Mouse (Mus musculus) heart, adult 2 months (tissue): ENCODE results near the gene Ppcs. TPM values are rescaled to one million over a fixed set of nuclear protein-coding genes. Genes with fewer than 3 reads are reported as not detected.

Source experiments
- DNase-seq, 2 experiments: peaks; one replicate each; pipeline ENCODE4 v3.0.0; 2021
- H3K27ac ChIP-seq: fragments of 200-600 bp; 2 replicates; pipeline ENCODE4 v1.8.1; 2022
- H3K27me3 ChIP-seq: fragments of 200-500 bp; 2 replicates; pipeline ENCODE4 v1.6.1; 2012; ENCODE audit warnings: mild to moderate bottlenecking, low read length, inconsistent platforms, mixed read lengths; ENCODE audit not compliant: control insufficient read depth, insufficient read depth
- H3K36me3 ChIP-seq: fragments of 200-500 bp; 2 replicates; pipeline ENCODE4 v1.6.1; 2012; ENCODE audit warnings: low read length, inconsistent platforms; ENCODE audit not compliant: control insufficient read depth, insufficient read depth
- H3K4me1 ChIP-seq: fragments of 200-500 bp; 2 replicates; pipeline ENCODE4 v1.6.1; 2011; ENCODE audit warnings: low read length; ENCODE audit not compliant: control insufficient read depth, insufficient read depth
- H3K4me3 ChIP-seq: fragments of 200-600 bp; 2 replicates; pipeline ENCODE4 v1.8.1; 2022
- H3K79me2 ChIP-seq: fragments of 200-500 bp; replicated peaks from 2 replicates; pipeline ENCODE4 v1.6.1; 2012; ENCODE audit warnings: mild to moderate bottlenecking, inconsistent platforms, low read length, moderate library complexity, mixed read lengths; ENCODE audit not compliant: control insufficient read depth, insufficient read depth
- H3K9ac ChIP-seq: fragments of 200-500 bp; 2 replicates; pipeline ENCODE4 v1.6.1; 2012; ENCODE audit warnings: low read depth, mild to moderate bottlenecking, control low read depth, inconsistent platforms, low read length, mixed read lengths
- CTCF ChIP-seq: fragments of 200-600 bp; IDR thresholded peaks from 2 replicates; pipeline ENCODE4 v1.8.1; 2022; ENCODE audit warnings: antibody characterized with exemption, mild to moderate bottlenecking, moderate library complexity
- EP300 ChIP-seq: fragments of 200-500 bp; IDR thresholded peaks from 2 replicates; pipeline ENCODE4 v1.6.1; 2011; ENCODE audit warnings: low read depth, low read length, control low read depth; ENCODE audit not compliant: insufficient read depth
- POLR2A ChIP-seq: fragments of 200-500 bp; IDR thresholded peaks from 2 replicates; pipeline ENCODE4 v1.6.1; 2011; ENCODE audit warnings: mild to moderate bottlenecking, low read depth, low read length, control low read depth; ENCODE audit not compliant: insufficient read depth
- WGBS: fragments of 180-500 bp; shearing (Covaris S2); methylation state at CpG from one replicate; pipeline ENCODE4 v1.1.7; 2018; 5-methylcytosine and 5-hydroxymethylcytosine counted together
- intact Hi-C: fragments of 180-260 bp; cut with DNase I; formaldehyde crosslinking; loops from one replicate; pipeline ENCODE4 v1.15.1; 2025
- long read RNA-seq: library from polyadenylated mRNA; stranded (forward); transcript quantifications from one replicate; pipeline ENCODE4 v2.0.0, GENCODE M21; 2021
- polyA plus RNA-seq: library from polyadenylated mRNA; depleted of rRNA; stranded (reverse); fragments of >200 nt; gene quantifications from 2 replicates; pipeline ENCODE4 v1.2.3, GENCODE M21; 2012; rRNA removed
- total RNA-seq, 2 experiments: library from RNA; stranded (reverse); gene quantifications; 2 replicates each; pipeline ENCODE4 v1.2.3; 2021

The Ppcs gene
- total RNA-seq (1 to 10 TPM; 7.8 to 9.2 TPM), polyA plus RNA-seq (10.6 and 11.2 TPM in 2 replicates)
- long read RNA-seq, transcript Ppcs-201 (3 exons, 1,443 nt), result major isoform, 20 of 20 reads
- long read RNA-seq, partial matches to known transcripts, result 0 of 20 reads
- long read RNA-seq, other reads (novel, unspliced or antisense), result 0 of 20 reads

GRCm38 (mm10) chr4:119422294-119422964, at the start of gene Ppcs, which contains the start of gene Zmynd12:
TSS of gene Ppcs (minus strand) at chr4:119422420.
TSS of gene Zmynd12 (plus strand) at chr4:119422814.
- under 1% methylated on average over 52 of the region's 52 CpGs for WGBS
- TF ChIP-seq CTCF (peak; percentile 52), EP300 (no peak), POLR2A (peak; percentile 62; the same call in 1 of the 2 replicates)
- peak within 1 kb of the TSS; percentile 99 for H3K27ac ChIP-seq
- H3K4me1 ChIP-seq, result peaks cover 6% of the 10 kb centered on the region
- DNase-seq, result peak; percentile 90 to 92
- intact Hi-C loops, result loop anchor here (2.0 to 5.0 kb wide), 3 partner anchors 100 to 175 kb away; partner anchors contain the start of genes Frg2f1 and Ppih
- H3K4me3 ChIP-seq, result peak within 1 kb of the TSS; percentile 98
- peak within 1 kb of the TSS; percentile 82 for H3K9ac ChIP-seq
- no peaks in the 10 kb centered on the region for H3K36me3 ChIP-seq
- H3K79me2 ChIP-seq, result no peaks in the 10 kb centered on the region
- H3K27me3 ChIP-seq, result no peaks in the 10 kb centered on the region

DNA sequence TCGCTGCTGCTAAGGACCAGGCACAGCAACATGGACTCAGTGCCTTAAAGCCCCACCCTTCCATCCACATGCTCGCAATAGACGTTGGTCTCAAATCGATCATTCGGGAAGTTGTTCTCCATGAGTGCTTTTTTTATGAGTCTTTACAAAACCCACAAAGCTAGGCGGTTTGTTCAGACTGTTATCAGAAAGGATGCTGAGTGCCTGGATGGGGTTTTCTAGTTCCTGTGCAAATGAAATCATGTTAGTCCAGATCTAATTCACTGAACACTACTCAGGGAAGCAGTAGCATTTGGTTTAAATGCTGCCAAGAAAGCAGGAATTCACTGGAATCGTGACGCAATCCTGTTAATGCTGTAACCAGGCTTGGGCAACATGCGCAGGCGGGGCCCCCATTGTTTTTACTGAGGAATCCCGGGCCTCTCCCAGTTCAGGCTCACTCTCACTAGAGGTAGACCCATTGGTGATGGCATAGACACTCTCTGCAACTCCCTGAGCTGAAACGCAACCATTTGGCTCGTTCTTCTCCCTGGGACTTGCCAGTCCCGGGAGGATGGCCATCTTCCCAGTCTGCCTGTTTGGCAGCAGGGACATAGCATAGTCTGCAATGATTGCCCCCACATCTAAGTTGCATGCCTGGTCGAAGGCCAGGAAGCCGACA, 45.6 kb upstream of the Ppcs start:
- H3K4me1 ChIP-seq, result no peaks in the 10 kb centered on the region; the same call in 1 of the 2 replicates
- 68% methylated on average over 16 of the region's 16 CpGs for WGBS
- TF ChIP-seq POLR2A (no peak), CTCF (no peak), EP300 (no peak)
- no peaks in the 10 kb centered on the region for H3K36me3 ChIP-seq
- intact Hi-C loops, result no loop called here
- DNase-seq, result peak in 1 of 2 experiments; percentile 23
- H3K27me3 ChIP-seq, result no peaks in the 10 kb centered on the region
- H3K79me2 ChIP-seq, result no peaks in the 10 kb centered on the region
- no peak overlapping the region for H3K4me3 ChIP-seq
- no peak overlapping the region for H3K9ac ChIP-seq
- H3K27ac ChIP-seq, result no peak overlapping the region

GRCm38 (mm10) chr4:119465841-119466240, 43.6 kb upstream of the Ppcs start:
- H3K9ac ChIP-seq, result no peak overlapping the region
- WGBS, result 92% methylated on average over 5 of the region's 5 CpGs
- intact Hi-C loops, result no loop called here
- no peaks in the 10 kb centered on the region for H3K27me3 ChIP-seq
- H3K4me3 ChIP-seq, result no peak overlapping the region
- TF ChIP-seq POLR2A (no peak), CTCF (no peak), EP300 (no peak)
- no peaks in the 10 kb centered on the region for H3K36me3 ChIP-seq
- no peak for DNase-seq
- no peak overlapping the region for H3K27ac ChIP-seq
- no peaks in the 10 kb centered on the region for H3K79me2 ChIP-seq
- H3K4me1 ChIP-seq, result peaks cover 2% of the 10 kb centered on the region

GRCm38 (mm10) chr4:119463756-119464419, 41.7 kb upstream of the Ppcs start:
- H3K27ac ChIP-seq, result no peak overlapping the region
- no peaks in the 10 kb centered on the region for H3K36me3 ChIP-seq
- no peak for TF ChIP-seq POLR2A
- TF ChIP-seq EP300, result no peak
- no peak for TF ChIP-seq CTCF
- DNase-seq, result peak in 1 of 2 experiments; percentile 10
- peaks cover 4% of the 10 kb centered on the region for H3K4me1 ChIP-seq
- intact Hi-C loops, result loop anchor here (1.0 to 2.0 kb wide), 2 partner anchors 35 to 75 kb away; partner anchors contain the start of gene Frg2f1
- no peak overlapping the region for H3K4me3 ChIP-seq
- H3K9ac ChIP-seq, result no peak overlapping the region
- H3K27me3 ChIP-seq, result no peaks in the 10 kb centered on the region
- 58% methylated on average over 13 of the region's 13 CpGs for WGBS
- no peaks in the 10 kb centered on the region for H3K79me2 ChIP-seq

GRCm38 (mm10) chr4:119462858-119463755, 40.9 kb upstream of the Ppcs start:
- peak; percentile 51 to 65 for DNase-seq

More at GRCm38 (mm10) chr4:119462858-119463755, 40.9 kb upstream of the Ppcs start:
- Histone ChIP-seq H3K9ac (no peak overlapping the region), H3K27ac (peak overlapping the region; percentile 28), H3K36me3 (no peaks in the 10 kb centered on the region), H3K79me2 (no peaks in the 10 kb centered on the region), H3K27me3 (no peaks in the 10 kb centered on the region), H3K4me1 (peaks cover 4% of the 10 kb centered on the region), H3K4me3 (no peak overlapping the region)
- WGBS, result 36% methylated on average over 11 of the region's 11 CpGs
- TF ChIP-seq CTCF (peak; percentile 13; the same call in 1 of the 2 replicates), POLR2A (no peak), EP300 (0 out of 2 replicates have a peak, but pooled peaks have one; percentile 13)
- intact Hi-C loops, result loop anchor here (1.0 to 2.0 kb wide), 2 partner anchors 34 to 76 kb away; partner anchors contain the start of gene Frg2f1
